Mouse (Mus musculus) myocyte (in vitro differentiated cells): Measurements from ENCODE around the gene Met. TPM values are rescaled to one million over a fixed set of nuclear protein-coding genes. Genes with fewer than 3 reads are reported as not detected.

Experiments
- H3K27me3 ChIP-seq: one replicate; pipeline ENCODE4 v1.6.1; 2011; ENCODE audit not compliant: control insufficient read depth, insufficient read depth, insufficient read length
- H3K36me3 ChIP-seq: one replicate; pipeline ENCODE4 v1.6.1; 2011; ENCODE audit not compliant: control insufficient read depth, insufficient read depth
- H3K4me2 ChIP-seq: one replicate; pipeline ENCODE4 v1.6.1; 2011; ENCODE audit warnings: low read depth, control low read depth
- H3K4me3 ChIP-seq: one replicate; pipeline ENCODE4 v1.5.1; 2011; ENCODE audit warnings: mild to moderate bottlenecking, control low read depth, moderate library complexity
- H3K79me2 ChIP-seq: one replicate; pipeline ENCODE4 v1.6.1; 2011; ENCODE audit not compliant: control insufficient read depth, insufficient read depth
- H3ac ChIP-seq: one replicate; pipeline ENCODE4 v1.6.1; 2011; ENCODE audit not compliant: control insufficient read depth, insufficient read length
- CEBPB ChIP-seq: IDR thresholded peaks from 2 replicates; pipeline ENCODE4 v1.6.1; 2011; ENCODE audit warnings: mild to moderate bottlenecking, moderate library complexity; ENCODE audit not compliant: poor library complexity, insufficient read depth, severe bottlenecking
- E2F4 ChIP-seq: IDR thresholded peaks from one replicate; pipeline ENCODE4 v1.6.1; 2011; ENCODE audit warnings: mild to moderate bottlenecking, control low read depth, moderate library complexity; ENCODE audit not compliant: insufficient read depth
- MAX ChIP-seq: IDR thresholded peaks from one replicate; pipeline ENCODE4 v1.6.1; 2011; ENCODE audit warnings: low read depth, mild to moderate bottlenecking, control low read depth
- MYOD1 ChIP-seq, 3 experiments: IDR thresholded peaks; one replicate each; pipeline ENCODE4 v1.6.1; 2011; ENCODE audit warnings: control low read depth in 2 of 3, low read depth in 2 of 3, mild to moderate bottlenecking in 2 of 3, moderate library complexity in 1 of 3; ENCODE audit not compliant: insufficient read length in 2 of 3, control insufficient read depth in 1 of 3
- MYOG ChIP-seq, 3 experiments: IDR thresholded peaks; one replicate each; pipeline ENCODE4 v1.6.1; 2011; ENCODE audit warnings: control low read depth in 2 of 3, low read depth in 2 of 3, mild to moderate bottlenecking in 2 of 3; ENCODE audit not compliant: insufficient read length in 2 of 3, control insufficient read depth in 1 of 3, insufficient read depth in 1 of 3
- POLR2A ChIP-seq: IDR thresholded peaks from one replicate; pipeline ENCODE4 v1.6.1; 2011; ENCODE audit warnings: low read depth, mild to moderate bottlenecking, control low read depth, moderate library complexity; ENCODE audit not compliant: insufficient read length
- POLR2AphosphoS2 ChIP-seq: IDR thresholded peaks from one replicate; pipeline ENCODE4 v1.6.1; 2011; ENCODE audit warnings: low read depth, control low read depth; ENCODE audit not compliant: insufficient read length
- REST ChIP-seq: IDR thresholded peaks from one replicate; pipeline ENCODE4 v1.6.1; 2011; ENCODE audit warnings: mild to moderate bottlenecking, control low read depth, moderate library complexity; ENCODE audit not compliant: insufficient read depth, insufficient read length
- SRF ChIP-seq: IDR thresholded peaks from one replicate; pipeline ENCODE4 v1.6.1; 2011; ENCODE audit warnings: low read depth; ENCODE audit not compliant: control insufficient read depth, insufficient read length
- TCF12 ChIP-seq: IDR thresholded peaks from one replicate; pipeline ENCODE4 v1.6.1; 2011; ENCODE audit warnings: mild to moderate bottlenecking, control low read depth; ENCODE audit not compliant: poor library complexity, insufficient read depth, severe bottlenecking
- TCF3 ChIP-seq: IDR thresholded peaks from one replicate; pipeline ENCODE4 v1.6.1; 2011; ENCODE audit warnings: low read depth, control low read depth; ENCODE audit not compliant: insufficient read length
- USF1 ChIP-seq: IDR thresholded peaks from one replicate; pipeline ENCODE4 v1.6.1; 2011; ENCODE audit warnings: low read depth, mild to moderate bottlenecking, control low read depth, moderate library complexity
- polyA plus RNA-seq: library from polyadenylated mRNA; unstranded; fragments of >200 nt; fragmentation: generic; extraction: Trizol; gene quantifications from one replicate; pipeline ENCODE4 v1.2.1, GENCODE M21; 2012; ENCODE audit warnings: missing spikeins

Gene Met
- polyA plus RNA-seq, 1 experiment, result 4.5 TPM

- Histone ChIP-seq H3K4me3 (no peak overlapping the region), H3K79me2 (no peaks in the 10 kb centered on the region), H3ac (no peak overlapping the region), H3K4me2 (no peak overlapping the region), H3K27me3 (no peaks in the 10 kb centered on the region), H3K36me3 (peaks cover 19% of the 10 kb centered on the region)
- TF ChIP-seq POLR2AphosphoS2 (no peak), E2F4 (no peak), CEBPB (no peak)
Observed at GRCm38 (mm10) chr6:17568702-17569352, 105.2 kb downstream of the Met start.

GRCm38 (mm10) chr6:17573227-17573626 lies 109.6 kb downstream of the Met start:
- H3K4me2 ChIP-seq, result no peak overlapping the region
- TF ChIP-seq POLR2AphosphoS2 (no peak), REST (no peak), SRF (no peak), MYOG (IDR thresholded peaks at IDR 0.05; ENCODE audit: control insufficient read depth in 1 of 3, insufficient read depth in 1 of 3, insufficient read length in 2 of 3, low read depth in 2 of 3) (no peak), MAX (no peak), TCF3 (no peak), USF1 (no peak), MYOD1 (IDR thresholded peaks at IDR 0.05; ENCODE audit: control insufficient read depth in 1 of 3, insufficient read length in 2 of 3, low read depth in 2 of 3) (no peak), POLR2A (no peak), TCF12 (no peak), E2F4 (no peak), CEBPB (no peak)
- H3K4me3 ChIP-seq, result no peak overlapping the region
- peaks cover 12% of the 10 kb centered on the region for H3K36me3 ChIP-seq
- no peak overlapping the region for H3ac ChIP-seq
- no peaks in the 10 kb centered on the region for H3K79me2 ChIP-seq
- H3K27me3 ChIP-seq, result no peaks in the 10 kb centered on the region

GRCm38 (mm10) chr6:17573732-17574131 lies 110.1 kb downstream of the Met start:
- H3K27me3 ChIP-seq, result no peaks in the 10 kb centered on the region
- H3ac ChIP-seq, result no peak overlapping the region
- TF ChIP-seq USF1 (no peak), CEBPB (no peak), REST (no peak), MAX (no peak), E2F4 (no peak), MYOD1 (IDR thresholded peaks at IDR 0.05; ENCODE audit: control insufficient read depth in 1 of 3, insufficient read length in 2 of 3, low read depth in 2 of 3) (no peak), SRF (no peak), MYOG (IDR thresholded peaks at IDR 0.05; ENCODE audit: control insufficient read depth in 1 of 3, insufficient read depth in 1 of 3, insufficient read length in 2 of 3, low read depth in 2 of 3) (no peak), TCF12 (no peak), POLR2AphosphoS2 (no peak), POLR2A (no peak), TCF3 (no peak)
- no peaks in the 10 kb centered on the region for H3K79me2 ChIP-seq
- no peak overlapping the region for H3K4me3 ChIP-seq
- H3K4me2 ChIP-seq, result no peak overlapping the region
- peaks cover 12% of the 10 kb centered on the region for H3K36me3 ChIP-seq

- no peak for TF ChIP-seq REST
- TF ChIP-seq MYOG (IDR thresholded peaks at IDR 0.05; ENCODE audit: control insufficient read depth in 1 of 3, insufficient read depth in 1 of 3, insufficient read length in 2 of 3, low read depth in 2 of 3), result no peak
- no peak for TF ChIP-seq MYOD1 (IDR thresholded peaks at IDR 0.05; ENCODE audit: control insufficient read depth in 1 of 3, insufficient read length in 2 of 3, low read depth in 2 of 3)
- TF ChIP-seq TCF12, result no peak
- TF ChIP-seq E2F4, result no peak
- Histone ChIP-seq H3K36me3 (peaks cover 3% of the 10 kb centered on the region), H3ac (no peak overlapping the region), H3K79me2 (no peaks in the 10 kb centered on the region), H3K4me3 (no peak overlapping the region), H3K4me2 (no peak overlapping the region), H3K27me3 (no peaks in the 10 kb centered on the region)
Observed at GRCm38 (mm10) chr6:17578092-17578760, 114.6 kb downstream of the Met start.

GRCm38 (mm10) chr6:17580349-17580748 lies 116.7 kb downstream of the Met start:
- H3K4me2 ChIP-seq, result no peak overlapping the region
- no peaks in the 10 kb centered on the region for H3K79me2 ChIP-seq
- TF ChIP-seq E2F4 (no peak), SRF (no peak), MYOD1 (IDR thresholded peaks at IDR 0.05; ENCODE audit: control insufficient read depth in 1 of 3, insufficient read length in 2 of 3, low read depth in 2 of 3) (no peak), TCF12 (no peak), REST (no peak), POLR2AphosphoS2 (no peak), MAX (no peak), CEBPB (no peak), MYOG (IDR thresholded peaks at IDR 0.05; ENCODE audit: control insufficient read depth in 1 of 3, insufficient read depth in 1 of 3, insufficient read length in 2 of 3, low read depth in 2 of 3) (no peak), USF1 (no peak), TCF3 (no peak), POLR2A (no peak)
- H3K4me3 ChIP-seq, result no peak overlapping the region
- H3K27me3 ChIP-seq, result no peaks in the 10 kb centered on the region
- H3K36me3 ChIP-seq, result no peaks in the 10 kb centered on the region
- H3ac ChIP-seq, result no peak overlapping the region
